Mouse (Mus musculus) limb, embryonic 14.5 days (tissue): Measurements from ENCODE around the gene Pard6b. TPM values are rescaled to one million over a fixed set of nuclear protein-coding genes. Genes with fewer than 3 reads are reported as not detected.

Source experiments
- ATAC-seq: fragments of 200-750 bp; cut with Nextera tagmentation; 2 replicates; pipeline ENCODE4 v1.8.0; 2017; ENCODE audit warnings: low read depth, moderate number of reproducible peaks, moderate TSS enrichment; ENCODE audit not compliant: low FRiP score
- DNase-seq: peaks from one replicate; pipeline ENCODE4 v3.0.0-alpha.2; 2015; ENCODE audit warnings: low spot score
- H3K27ac ChIP-seq: fragments of 300-500 bp; sonication (generic); replicated peaks from 2 replicates; pipeline ENCODE4 v1.5.1; 2014; ENCODE audit warnings: low read depth, mild to moderate bottlenecking, low read length, moderate library complexity, mixed read lengths
- H3K27me3 ChIP-seq: fragments of 300-500 bp; sonication (generic); 2 replicates; pipeline ENCODE4 v1.6.1; 2014; ENCODE audit warnings: low read length, mixed read lengths; ENCODE audit not compliant: control insufficient read depth, insufficient read depth
- H3K36me3 ChIP-seq: fragments of 300-500 bp; sonication (generic); 2 replicates; pipeline ENCODE4 v1.6.1; 2014; ENCODE audit warnings: mild to moderate bottlenecking, low read length, moderate library complexity, mixed read lengths; ENCODE audit not compliant: control insufficient read depth, insufficient read depth
- H3K4me1 ChIP-seq: fragments of 300-500 bp; sonication (generic); 2 replicates; pipeline ENCODE4 v1.6.1; 2014; ENCODE audit warnings: antibody characterized with exemption, low read length, mixed read lengths; ENCODE audit not compliant: control insufficient read depth, insufficient read depth
- H3K4me2 ChIP-seq: fragments of 300-500 bp; sonication (generic); replicated peaks from 2 replicates; pipeline ENCODE4 v1.6.1; 2014; ENCODE audit warnings: low read depth, mild to moderate bottlenecking, low read length, moderate library complexity; ENCODE audit not compliant: severe bottlenecking
- H3K4me3 ChIP-seq: fragments of 300-500 bp; sonication (generic); replicated peaks from 2 replicates; pipeline ENCODE4 v1.5.1; 2014; ENCODE audit warnings: low read length
- H3K9ac ChIP-seq: fragments of 300-500 bp; sonication (generic); 2 replicates; pipeline ENCODE4 v1.6.1; 2014; ENCODE audit warnings: mild to moderate bottlenecking, low read depth, low read length, moderate library complexity; ENCODE audit not compliant: severe bottlenecking
- H3K9me3 ChIP-seq: fragments of 300-500 bp; sonication (generic); 2 replicates; pipeline ENCODE4 v1.6.1; 2016; ENCODE audit warnings: low read length; ENCODE audit not compliant: control insufficient read depth
- POLR2A ChIP-seq: fragments of 200-500 bp; IDR thresholded peaks from 2 replicates; pipeline ENCODE4 v1.8.0; 2012; ENCODE audit warnings: inconsistent platforms, mild to moderate bottlenecking, moderate library complexity, borderline replicate concordance; ENCODE audit not compliant: insufficient read depth, insufficient read length; ENCODE audit errors: extremely low read depth
- WGBS: fragments of 180-500 bp; shearing (Covaris S2); extraction: QIAGEN DNeasy Blood & Tissue Kit; methylation state at CpG from one replicate; pipeline ENCODE4 v1.1.7; 2014; 5-methylcytosine and 5-hydroxymethylcytosine counted together
- microRNA-seq: library from miRNA; unstranded; fragments of <30 nt; microRNA quantifications from one replicate; pipeline ENCODE4, GENCODE M21; 2016
- polyA plus RNA-seq, 2 experiments: library from polyadenylated mRNA; depleted of rRNA in 1 of 2; stranded (reverse) in 1 of 2; unstranded in 1 of 2; fragments of >200 nt; fragmentation: Nextera tagmentation in 1 of 2; extraction: Ambion mirVana in 1 of 2; gene quantifications; 2 replicates each; pipeline versions ENCODE4 v1.2.1 to v1.2.3; 2012 to 2014

Pard6b gene
- polyA plus RNA-seq, 2 experiments: 3.7 to 4.0 TPM

DNA sequence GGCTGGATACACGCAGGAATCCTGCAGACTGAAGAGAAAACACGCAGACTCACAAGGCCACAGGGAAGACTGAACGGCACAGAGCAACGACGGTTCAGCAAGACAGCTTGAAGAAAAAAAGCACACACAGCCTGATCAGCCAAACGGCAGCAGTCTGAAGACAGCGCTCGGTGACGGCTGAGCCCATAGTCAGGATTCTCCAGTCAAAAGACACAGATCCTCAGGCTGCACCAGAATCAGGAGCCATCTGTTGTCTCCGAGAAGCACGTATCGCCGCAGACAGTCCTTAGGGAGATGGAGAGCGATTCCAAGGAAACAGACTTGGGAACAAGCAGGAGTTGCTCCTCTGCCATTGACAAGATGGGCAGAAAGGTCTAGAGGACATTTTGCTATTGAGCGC, 56.4 kb downstream of the Pard6b start:
- H3K4me2 ChIP-seq: no peak overlapping the region
- TF ChIP-seq POLR2A: no peak
- no peak overlapping the region for H3K4me3 ChIP-seq
- H3K27ac ChIP-seq: no peak overlapping the region
- H3K36me3 ChIP-seq: no peaks in the 10 kb centered on the region
- no peaks in the 10 kb centered on the region for H3K9me3 ChIP-seq
- ATAC-seq (no peak), DNase-seq (no peak)
- no peak overlapping the region for H3K9ac ChIP-seq
- H3K27me3 ChIP-seq: no peaks in the 10 kb centered on the region
- no peaks in the 10 kb centered on the region for H3K4me1 ChIP-seq
- WGBS: 86% methylated on average over 15 of the region's 15 CpGs

DNA sequence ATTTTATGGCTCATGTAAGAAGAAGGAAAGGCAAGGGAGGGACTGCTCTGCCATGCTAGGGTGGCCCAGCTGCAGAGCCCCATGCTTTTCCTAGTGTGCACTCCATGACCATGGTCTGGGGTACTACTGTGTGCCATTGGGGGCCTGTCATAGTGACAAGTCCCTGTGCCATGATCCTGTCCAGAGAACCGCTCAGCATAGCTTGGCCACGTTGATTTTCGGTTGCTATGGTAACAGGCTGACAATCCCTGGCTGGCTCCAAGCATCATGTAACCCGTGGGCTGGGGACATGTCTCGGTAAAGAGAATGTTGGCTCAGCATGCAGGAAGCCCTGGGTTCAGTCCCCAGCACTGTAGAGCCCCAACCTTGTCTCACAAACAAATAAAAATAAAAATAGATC, 63.0 kb downstream of the Pard6b start:
- ATAC-seq (no peak), DNase-seq (no peak)
- no peak overlapping the region for H3K9ac ChIP-seq
- H3K36me3 ChIP-seq: no peaks in the 10 kb centered on the region
- no peaks in the 10 kb centered on the region for H3K9me3 ChIP-seq
- H3K4me3 ChIP-seq: no peak overlapping the region
- H3K27ac ChIP-seq: no peak overlapping the region
- peaks cover 6% of the 10 kb centered on the region for H3K4me1 ChIP-seq
- TF ChIP-seq POLR2A: no peak
- no peak overlapping the region for H3K4me2 ChIP-seq
- no peaks in the 10 kb centered on the region for H3K27me3 ChIP-seq
- WGBS: 59% methylated on average over 5 of the region's 5 CpGs

DNA sequence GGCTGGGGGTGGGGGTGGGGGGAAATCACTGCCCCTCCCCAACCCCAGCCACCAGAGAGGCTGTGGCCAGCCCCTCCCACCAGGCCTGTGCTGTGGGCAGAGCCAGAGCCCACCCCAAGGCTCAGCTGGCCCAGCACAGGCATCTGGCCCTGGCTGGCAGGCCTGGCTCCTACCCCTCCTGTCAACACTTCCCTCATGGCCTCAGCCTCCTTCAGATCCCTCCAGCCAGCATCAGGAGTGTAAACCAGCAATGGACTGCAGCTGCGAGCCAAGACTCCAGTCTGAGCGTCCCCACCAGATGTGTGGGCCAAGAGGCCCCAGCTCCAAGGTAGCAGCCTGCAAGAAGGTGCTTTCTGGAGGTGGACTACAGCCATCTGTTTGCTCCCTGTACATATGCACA, 64.6 kb downstream of the Pard6b start:
- peak overlapping the region; percentile 1; the same call in 1 of the 2 replicates for H3K9ac ChIP-seq
- ATAC-seq (peak; percentile 84; the same call in 1 of the 2 replicates), DNase-seq (peak; percentile 53)
- no peak overlapping the region for H3K4me3 ChIP-seq
- 19% methylated on average over 2 of the region's 2 CpGs for WGBS
- H3K4me2 ChIP-seq: no peak overlapping the region
- no peak for TF ChIP-seq POLR2A
- peak overlapping the region; percentile 59; the same call in 1 of the 2 replicates for H3K27ac ChIP-seq
- peaks cover 6% of the 10 kb centered on the region for H3K4me1 ChIP-seq
- no peaks in the 10 kb centered on the region for H3K9me3 ChIP-seq
- H3K36me3 ChIP-seq: no peaks in the 10 kb centered on the region
- H3K27me3 ChIP-seq: no peaks in the 10 kb centered on the region

DNA sequence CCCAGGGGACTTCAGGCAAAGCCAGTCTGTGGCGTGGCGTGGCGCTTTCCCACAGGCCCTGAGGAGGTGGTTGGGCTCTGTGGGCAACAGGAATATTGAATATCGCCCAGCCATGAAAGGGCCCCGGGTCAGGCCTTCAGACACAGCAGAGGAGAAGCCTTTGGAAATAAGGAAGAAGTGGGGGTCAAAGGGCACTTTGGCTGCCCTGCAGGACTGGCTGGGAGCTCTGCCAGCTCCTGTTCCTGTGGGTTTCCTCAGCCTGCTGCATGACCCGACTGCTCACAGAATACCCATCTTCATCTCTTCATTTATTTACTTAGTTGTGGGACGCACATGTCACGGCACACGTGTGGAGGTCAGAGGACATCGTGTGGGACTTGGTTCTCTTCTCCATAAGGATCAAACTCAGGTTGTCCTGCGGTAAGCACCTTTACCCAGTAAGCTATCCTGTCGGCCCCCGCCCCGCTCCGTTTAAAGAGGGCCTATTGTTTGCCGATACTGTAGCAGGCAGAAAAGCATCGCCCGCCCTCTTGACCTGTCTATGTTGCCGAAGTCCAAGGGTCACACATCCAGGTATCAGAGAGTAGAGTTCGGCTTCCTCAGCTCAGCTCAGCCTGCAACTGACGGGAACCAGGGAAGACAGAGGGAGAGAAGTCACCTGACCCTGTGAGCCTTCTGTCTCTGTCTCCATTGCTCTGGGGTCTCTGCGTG, 67.1 kb downstream of the Pard6b start:
- Histone ChIP-seq H3K4me1 (peaks cover 6% of the 10 kb centered on the region), H3K27ac (no peak overlapping the region), H3K4me2 (no peak overlapping the region), H3K9me3 (no peaks in the 10 kb centered on the region), H3K27me3 (no peaks in the 10 kb centered on the region), H3K9ac (no peak overlapping the region), H3K4me3 (no peak overlapping the region), H3K36me3 (no peaks in the 10 kb centered on the region)
- TF ChIP-seq POLR2A: no peak
- DNase-seq (no peak), ATAC-seq (no peak)
- WGBS: 79% methylated on average over 22 of the region's 22 CpGs

DNA sequence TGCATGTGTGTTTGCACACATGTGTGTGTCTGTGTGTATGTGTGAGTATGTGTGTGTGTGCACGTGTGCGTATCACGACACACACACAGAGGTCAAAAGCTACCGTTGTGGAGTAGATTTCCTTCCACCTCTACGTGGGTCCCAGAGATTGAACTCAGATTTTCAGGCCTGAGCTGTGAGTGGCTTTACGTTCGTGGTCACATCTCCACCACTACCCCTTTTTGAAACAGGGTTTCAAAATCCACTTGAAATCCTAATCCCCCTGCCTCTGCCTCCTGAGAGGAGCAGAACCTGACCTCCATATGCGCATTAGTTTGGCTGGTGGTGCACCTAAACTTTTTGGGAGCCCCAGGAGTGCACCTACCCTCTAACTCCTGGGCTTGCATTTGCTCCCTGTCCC, 68.4 kb downstream of the Pard6b start:
- WGBS: 82% methylated on average over 8 of the region's 8 CpGs
- peaks cover 11% of the 10 kb centered on the region for H3K4me1 ChIP-seq
- no peak for ATAC-seq
- H3K36me3 ChIP-seq: no peaks in the 10 kb centered on the region
- no peak for TF ChIP-seq POLR2A
- no peak overlapping the region for H3K9ac ChIP-seq
- no peaks in the 10 kb centered on the region for H3K9me3 ChIP-seq
- H3K4me2 ChIP-seq: no peak overlapping the region
- no peak overlapping the region for H3K27ac ChIP-seq
- no peaks in the 10 kb centered on the region for H3K27me3 ChIP-seq
- H3K4me3 ChIP-seq: no peak overlapping the region
- no peak for DNase-seq

Small RNAs within 50 kb of the gene (microRNA-seq; reads per million reads assigned to microRNA genes)
- gene Gm24327: not detected

Other genes starting within 250 kb of the Pard6b start
- gene Ptpn1, start 148.9 kb upstream of the Pard6b start, polyA plus RNA-seq (2012; rRNA removed): 27.3 and 31.1 TPM in 2 replicates
- 41.5 and 49.0 TPM in 2 replicates for gene Ptpn1, start 148.9 kb upstream of the Pard6b start, polyA plus RNA-seq (2014; fragmentation: Nextera tagmentation; extraction: Ambion mirVana)
- gene Ripor3, start 70.4 kb upstream of the Pard6b start, polyA plus RNA-seq (2012; rRNA removed): 21.0 and 24.8 TPM in 2 replicates
- 5.3 TPM in 2 replicates for gene Ripor3, start 70.4 kb upstream of the Pard6b start, polyA plus RNA-seq (2014; fragmentation: Nextera tagmentation; extraction: Ambion mirVana)
- gene Adnp, start 126.1 kb downstream of the Pard6b start, polyA plus RNA-seq (2012; rRNA removed): 61.5 and 71.3 TPM in 2 replicates
- gene Adnp, start 126.1 kb downstream of the Pard6b start, polyA plus RNA-seq (2014; fragmentation: Nextera tagmentation; extraction: Ambion mirVana): 8.5 and 14.5 TPM in 2 replicates
- gene Gm20716, start 149.4 kb downstream of the Pard6b start, polyA plus RNA-seq (2012; rRNA removed): 14.5 and 28.6 TPM in 2 replicates
- 22.9 and 27.8 TPM in 2 replicates for gene Gm20716, start 149.4 kb downstream of the Pard6b start, polyA plus RNA-seq (2014; fragmentation: Nextera tagmentation; extraction: Ambion mirVana)
- gene Dpm1, start 149.6 kb downstream of the Pard6b start, polyA plus RNA-seq (2012; rRNA removed): 15.7 and 18.4 TPM in 2 replicates
- gene Dpm1, start 149.6 kb downstream of the Pard6b start, polyA plus RNA-seq (2014; fragmentation: Nextera tagmentation; extraction: Ambion mirVana): 90.4 and 90.6 TPM in 2 replicates
- 12.2 and 16.5 TPM in 2 replicates for gene Mocs3, start 149.6 kb downstream of the Pard6b start, polyA plus RNA-seq (2012; rRNA removed)
- gene Mocs3, start 149.6 kb downstream of the Pard6b start, polyA plus RNA-seq (2014; fragmentation: Nextera tagmentation; extraction: Ambion mirVana): 8.3 and 10.6 TPM in 2 replicates
- 0.59 and 1.1 TPM in 2 replicates for gene Kcng1, start 200.7 kb downstream of the Pard6b start, polyA plus RNA-seq (2012; rRNA removed)
- gene Kcng1, start 200.7 kb downstream of the Pard6b start, polyA plus RNA-seq (2014; fragmentation: Nextera tagmentation; extraction: Ambion mirVana): 0.78 and 1.1 TPM in 2 replicates